Comparison of ENCODE assay signal across 11 mouse cellular contexts in genomic region chr13:6535287-6535932, GRCm38 (mm10). TPM values are rescaled to one million over a fixed set of nuclear protein-coding genes. Genes with fewer than 3 reads are reported as not detected.
DNase-seq lines count a peak whose midpoint lies in the region; ATAC-seq and TF ChIP-seq lines count a peak whose summit lies in the region.
"Had no signal": no experiment of that assay in that cellular context is flagged by ENCODE, and none has a peak within 500 bp of the region (broad histone marks: within the 10 kb centered on the region; RNA-seq: fewer than 3 reads in every experiment).

No protein-coding gene starts in this region.

- H3K27me3 ChIP-seq in hindbrain, embryonic 14.5 days (ENCODE audit: control insufficient read depth, insufficient read depth, low read length) = no peaks in the 10 kb centered on the region
- H3K27me3 ChIP-seq: heart, embryonic 15.5 days had no signal

- H3K9ac ChIP-seq in hindbrain, embryonic 14.5 days = 0 out of 2 replicates have a peak overlapping the region, but pooled peaks have one; percentile 17
- H3K9ac ChIP-seq: heart, embryonic 15.5 days had no signal

- H3K4me3 ChIP-seq in layer of hippocampus, adult 2 months = peak overlapping the region; percentile 14; the same call in 1 of the 2 replicates
- H3K4me3 ChIP-seq in hindbrain, embryonic 14.5 days (replicated peaks; ENCODE audit: low read length) = no peak overlapping the region
- H3K4me3 ChIP-seq: heart, embryonic 15.5 days had no signal

- peak; percentile 83 for TF ChIP-seq CTCF in layer of hippocampus, adult 2 months (conservative IDR thresholded peaks at IDR 0.05)

- H3K27ac ChIP-seq in layer of hippocampus, adult 2 months = no peak overlapping the region
- no peak overlapping the region for H3K27ac ChIP-seq in hindbrain, embryonic 14.5 days
- H3K27ac ChIP-seq: heart, embryonic 15.5 days had no signal

- H3K4me2 ChIP-seq in hindbrain, embryonic 14.5 days (replicated peaks) = peak overlapping the region; percentile 27; the same call in 1 of the 2 replicates
- H3K4me2 ChIP-seq: heart, embryonic 15.5 days had no signal

- no peaks in the 10 kb centered on the region for H3K9me3 ChIP-seq in hindbrain, embryonic 14.5 days (ENCODE audit: control insufficient read depth, low read length)
- H3K9me3 ChIP-seq: heart, embryonic 15.5 days had no signal

- WGBS in hindbrain, embryonic 14.5 days = 43% methylated on average over 6 of the region's 6 CpGs

- H3K4me1 ChIP-seq in hindbrain, embryonic 14.5 days (replicated peaks; ENCODE audit: control insufficient read depth, insufficient read depth, low read length) = no peaks in the 10 kb centered on the region
- H3K4me1 ChIP-seq: heart, embryonic 15.5 days had no signal

- DNase-seq in embryo, embryonic 10 days (ENCODE audit: low spot score) = peak; percentile 15
- no peak for DNase-seq in embryo, embryonic 11 days
- DNase-seq in layer of hippocampus, adult 2 months (ENCODE audit: low spot score in 2 of 2) = peak in 1 of 2 experiments; percentile 32
- DNase-seq in layer of hippocampus, adult 11-12 months (ENCODE audit: low spot score) = no peak
- peak; percentile 36 for DNase-seq in 416B (ENCODE audit: low read depth)
- DNase-seq in hindbrain, embryonic 14.5 days (ENCODE audit: low spot score) = peak; percentile 73
- no peak for DNase-seq in spleen, postnatal 14 days (ENCODE audit: low spot score in 2 of 2)
- no peak for DNase-seq in thymus, postnatal 4 days
- DNase-seq: cerebellum, adult 11-12 months; thymus, adult 2 months had no signal

- no peak; the same call in 1 of the 2 replicates for ATAC-seq in hindbrain, embryonic 14.5 days (ENCODE audit: low FRiP score)

- H3K36me3 ChIP-seq in hindbrain, embryonic 14.5 days (replicated peaks; ENCODE audit: control insufficient read depth, insufficient read depth) = no peaks in the 10 kb centered on the region
- H3K36me3 ChIP-seq: heart, embryonic 15.5 days had no signal

RNA-seq across cellular contexts. Expression of gene Pitrm1, which starts 12.5 kb away (rescaled TPM):
- 10 to 100 TPM; 55.2 to 60.0 TPM for total RNA-seq in layer of hippocampus, adult 2 months (2021)
- polyA plus RNA-seq in hindbrain, embryonic 14.5 days (2014; fragmentation: Nextera tagmentation; extraction: Ambion mirVana) = 48.2 and 53.7 TPM in 2 replicates

Comparison
In these comparisons a context has a peak if more than half of its experiments do, and no peak if none do; other contexts are left out.
1. DNase-seq: peak in embryo, embryonic 10 days (single experiment), 416B (single experiment) and hindbrain, embryonic 14.5 days (single experiment); none in embryo, embryonic 11 days (single experiment), layer of hippocampus, adult 11-12 months (single experiment), spleen, postnatal 14 days (0 of 2) and thymus, postnatal 4 days (single experiment).